Mouse (Mus musculus) layer of hippocampus, postnatal 14 days (tissue): Measurements from ENCODE around the gene Abcc4. TPM values are rescaled to one million over a fixed set of nuclear protein-coding genes. Genes with fewer than 3 reads are reported as not detected.

Experiments used
- DNase-seq, 2 experiments: peaks; one replicate each; pipeline ENCODE4 v3.0.0; 2021 to 2022; ENCODE audit warnings: low spot score in 2 of 2, mixed read lengths in 1 of 2
- total RNA-seq, 2 experiments: library from RNA; stranded (reverse); gene quantifications; 2 replicates each; pipeline ENCODE4 v1.2.3; 2021

Gene Abcc4
- total RNA-seq, 2 experiments from 2014 or later: 8.8 to 10.3 TPM

DNA sequence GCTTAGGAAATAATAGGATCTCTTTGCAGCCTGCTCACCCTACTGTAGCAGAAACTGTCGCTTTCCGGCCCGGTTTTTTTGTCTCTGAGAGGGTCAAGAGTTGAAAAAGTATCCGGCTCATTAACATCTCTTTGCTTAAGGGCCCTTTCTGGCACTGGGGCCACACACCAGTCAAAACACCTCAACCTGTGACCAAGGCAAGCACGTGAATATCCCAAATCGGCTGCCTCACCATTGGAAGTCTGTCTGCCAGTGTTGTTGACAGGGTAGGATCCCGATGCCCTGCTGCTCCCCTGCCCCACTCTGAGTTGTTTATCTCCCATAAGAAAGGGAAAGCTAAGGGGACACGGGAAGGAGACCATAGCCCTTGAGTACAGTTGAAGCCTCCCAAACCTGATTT is 7.8 kb upstream of the Abcc4 start:
- DNase-seq: no peak

DNA sequence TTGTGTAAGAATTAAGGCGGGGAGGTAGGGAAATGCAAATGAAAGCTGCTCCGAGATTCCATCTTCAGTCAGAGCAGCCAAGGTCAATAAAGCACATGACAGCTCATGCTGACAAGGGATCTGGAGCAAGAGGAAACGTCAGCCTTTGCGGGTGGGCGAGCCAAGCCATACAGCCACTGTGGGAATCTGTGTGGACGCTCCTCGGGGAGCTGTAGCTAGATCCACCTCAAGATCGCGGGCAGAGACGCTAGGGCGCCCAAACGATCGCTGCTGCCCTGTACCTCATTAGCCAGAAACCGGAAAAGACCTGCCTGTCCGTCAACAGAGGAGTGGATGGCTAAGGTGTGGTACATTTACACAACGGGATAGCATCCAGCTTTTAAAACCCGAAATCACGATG is 7.4 kb upstream of the Abcc4 start:
- no peak for DNase-seq

DNA sequence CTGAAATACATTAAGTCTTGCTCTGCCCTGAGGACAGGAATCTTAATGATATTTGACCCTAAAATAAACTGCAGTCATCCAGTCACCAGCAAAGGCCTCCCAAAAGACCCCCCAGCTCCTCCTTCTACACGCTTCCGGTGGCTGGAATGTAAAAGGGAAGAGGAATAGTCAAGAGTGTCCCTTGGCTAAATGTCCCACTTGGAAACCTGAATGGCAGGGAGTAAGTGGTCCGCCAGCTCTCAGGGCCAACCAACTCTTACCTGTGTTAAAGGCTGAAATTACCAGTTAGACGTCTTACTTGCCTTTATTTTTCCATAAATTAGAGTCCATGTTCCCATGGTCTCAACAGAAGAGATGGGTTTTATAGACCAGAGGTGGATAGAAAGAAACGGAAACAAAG is 6.9 kb upstream of the Abcc4 start:
- DNase-seq: no peak

DNA sequence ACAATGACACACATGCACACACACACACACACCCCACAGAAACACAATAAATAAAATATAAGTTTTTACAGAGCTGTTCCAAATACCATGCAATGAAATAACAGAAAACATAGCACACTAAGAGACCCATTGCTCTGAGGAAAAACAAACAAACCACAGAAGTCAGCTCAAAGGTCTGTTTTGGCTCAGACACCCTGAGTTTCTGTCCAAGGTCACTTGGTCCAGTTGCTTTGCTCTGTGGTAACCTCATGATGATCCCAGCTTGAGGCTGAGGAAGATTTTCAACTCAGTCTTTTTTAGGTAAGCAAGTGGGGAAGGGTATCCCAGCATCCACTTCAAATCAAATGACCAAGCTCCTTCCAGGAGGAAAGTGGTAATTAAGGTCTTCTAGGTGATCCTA is 4.9 kb upstream of the Abcc4 start:
- DNase-seq: no peak

DNA sequence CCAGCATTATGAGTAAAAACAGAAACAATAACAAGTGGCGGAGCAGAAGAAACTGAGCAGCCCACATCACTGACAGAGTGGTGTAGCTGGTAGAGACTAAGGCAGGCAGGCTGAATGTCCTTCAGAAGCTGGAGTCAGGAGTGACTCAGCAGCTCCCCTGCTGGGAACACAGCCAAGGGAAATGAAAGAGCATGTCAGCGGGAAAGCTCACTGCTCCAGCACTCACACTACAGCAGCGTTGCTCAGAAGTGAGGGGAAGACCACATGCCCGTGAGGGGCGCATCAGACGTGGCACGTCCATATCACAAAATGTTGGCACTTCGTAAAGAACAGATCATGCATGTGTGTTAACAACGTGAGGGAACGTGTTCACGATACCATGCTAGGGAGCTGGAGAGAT is 3.7 kb upstream of the Abcc4 start:
- peak; percentile 73 to 85 for DNase-seq

DNA sequence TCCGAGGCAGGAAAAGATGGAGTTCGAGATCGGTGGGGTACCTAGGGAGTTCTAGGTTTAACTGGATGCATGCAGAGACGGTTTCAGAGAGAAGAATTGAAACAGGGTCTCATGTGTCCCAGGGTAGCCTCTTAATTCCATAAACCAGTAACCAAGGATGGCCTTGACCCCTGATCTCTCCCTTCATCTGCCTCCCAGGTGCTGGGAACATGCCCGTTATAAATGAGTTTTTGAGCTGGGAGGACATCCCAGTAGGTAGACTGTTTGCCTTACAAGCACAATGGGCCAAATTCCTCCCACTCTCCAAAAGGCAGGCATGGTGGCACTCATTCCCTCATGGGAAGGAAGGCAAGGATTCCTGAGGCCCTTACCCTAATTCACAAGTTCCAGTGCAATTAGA is 2.1 kb upstream of the Abcc4 start:
- no peak for DNase-seq

DNA sequence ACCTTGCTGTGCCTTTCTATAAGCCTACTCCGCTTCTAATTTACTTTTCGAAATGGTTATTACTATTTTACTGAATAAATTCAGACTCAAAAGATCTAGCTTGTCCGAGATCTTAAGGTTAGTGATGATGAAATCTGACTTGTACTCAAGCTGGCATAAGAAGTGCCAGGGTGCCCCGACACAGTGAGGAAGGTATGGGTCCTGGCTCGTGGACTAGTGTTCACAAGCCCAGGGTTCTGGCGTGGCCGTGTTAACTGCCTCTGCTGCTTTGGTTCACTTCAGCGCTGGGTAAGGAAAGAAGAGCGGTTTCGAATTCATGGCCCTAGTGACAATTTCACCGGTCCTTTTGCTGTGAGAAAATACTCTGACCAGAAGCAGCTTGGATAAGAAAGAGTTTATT is 943 bp upstream of the Abcc4 start:
- DNase-seq: no peak

DNA sequence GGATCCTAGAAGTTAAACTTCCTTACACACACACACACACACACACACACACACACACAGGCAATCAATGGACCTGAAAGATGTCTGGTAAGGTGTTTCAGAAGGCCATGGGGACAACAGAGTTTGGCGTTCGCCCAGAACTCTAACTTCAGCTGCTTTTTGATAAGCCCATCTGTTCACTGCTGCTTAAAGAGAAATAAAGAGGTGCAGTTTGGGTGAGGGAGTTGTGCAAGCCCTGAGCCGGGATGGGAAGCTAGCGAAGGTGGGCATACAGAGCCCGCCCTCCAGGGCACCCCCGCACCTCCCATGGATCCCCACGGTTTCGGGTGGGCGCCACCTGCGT is 583 bp downstream of the Abcc4 start:
- DNase-seq: peak in 1 of 2 experiments; percentile 34

DNA sequence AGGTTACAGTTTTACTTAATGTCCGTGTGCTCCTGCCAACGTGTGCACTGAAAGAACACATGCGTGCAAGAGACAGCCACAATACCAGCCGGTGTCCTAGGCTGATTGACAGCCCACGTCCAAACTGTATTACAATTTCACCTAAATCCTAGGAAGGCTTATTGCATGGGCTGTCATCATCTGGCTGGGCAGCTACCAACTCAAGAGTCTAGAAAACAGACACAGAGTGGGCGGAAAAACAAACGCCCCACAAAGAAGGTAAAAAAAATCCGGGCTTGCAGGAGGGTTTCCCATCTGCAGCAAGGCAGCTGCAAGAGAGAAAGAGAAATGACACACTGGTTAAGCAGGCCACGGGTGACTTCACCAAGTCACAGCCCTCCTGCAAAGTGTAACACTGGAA is 2.7 kb downstream of the Abcc4 start:
- DNase-seq: no peak

GRCm38 (mm10) chr14:118701991-118702608 is 3.9 kb downstream of the Abcc4 start:
- no peak for DNase-seq

DNA sequence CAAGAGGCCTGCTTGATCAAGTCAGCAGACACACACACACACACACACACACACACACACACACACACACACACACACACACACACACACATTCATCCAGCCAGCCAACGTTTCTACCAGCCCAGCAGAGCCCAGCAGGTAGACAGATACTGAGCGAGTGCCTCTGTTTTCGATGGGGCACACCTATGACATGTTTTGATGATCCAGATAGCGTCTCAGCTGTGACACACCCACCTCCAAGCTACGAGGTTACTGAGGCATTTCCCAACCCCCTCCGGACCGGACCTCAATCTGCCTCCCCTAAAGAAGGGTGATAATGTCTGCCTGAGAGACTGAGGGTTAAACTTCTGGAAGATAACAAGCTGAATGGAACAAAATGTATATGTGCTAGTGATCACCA is 5.4 kb downstream of the Abcc4 start:
- no peak for DNase-seq

DNA sequence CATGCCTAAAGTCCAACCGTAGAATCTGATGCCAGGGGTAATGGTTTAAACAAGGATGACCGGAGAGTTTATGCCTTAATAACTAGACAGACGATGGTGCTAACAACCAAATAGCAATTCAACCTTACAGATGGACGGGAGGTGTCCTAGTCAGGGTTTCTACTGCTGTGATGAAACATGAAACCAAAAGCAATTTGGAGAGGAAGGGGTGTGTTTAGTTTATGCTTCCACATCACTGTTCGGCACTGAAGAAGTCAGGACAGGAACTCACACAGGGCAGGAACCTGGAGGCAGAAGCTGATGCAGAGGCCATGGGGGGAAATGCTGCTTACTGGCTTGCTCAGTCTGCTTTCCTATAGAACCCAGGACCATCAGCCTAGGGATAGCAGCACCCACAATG is 6.1 kb downstream of the Abcc4 start:
- no peak for DNase-seq

- no peak for DNase-seq
Observed at GRCm38 (mm10) chr14:118699508-118699907, 6.5 kb downstream of the Abcc4 start.

DNA sequence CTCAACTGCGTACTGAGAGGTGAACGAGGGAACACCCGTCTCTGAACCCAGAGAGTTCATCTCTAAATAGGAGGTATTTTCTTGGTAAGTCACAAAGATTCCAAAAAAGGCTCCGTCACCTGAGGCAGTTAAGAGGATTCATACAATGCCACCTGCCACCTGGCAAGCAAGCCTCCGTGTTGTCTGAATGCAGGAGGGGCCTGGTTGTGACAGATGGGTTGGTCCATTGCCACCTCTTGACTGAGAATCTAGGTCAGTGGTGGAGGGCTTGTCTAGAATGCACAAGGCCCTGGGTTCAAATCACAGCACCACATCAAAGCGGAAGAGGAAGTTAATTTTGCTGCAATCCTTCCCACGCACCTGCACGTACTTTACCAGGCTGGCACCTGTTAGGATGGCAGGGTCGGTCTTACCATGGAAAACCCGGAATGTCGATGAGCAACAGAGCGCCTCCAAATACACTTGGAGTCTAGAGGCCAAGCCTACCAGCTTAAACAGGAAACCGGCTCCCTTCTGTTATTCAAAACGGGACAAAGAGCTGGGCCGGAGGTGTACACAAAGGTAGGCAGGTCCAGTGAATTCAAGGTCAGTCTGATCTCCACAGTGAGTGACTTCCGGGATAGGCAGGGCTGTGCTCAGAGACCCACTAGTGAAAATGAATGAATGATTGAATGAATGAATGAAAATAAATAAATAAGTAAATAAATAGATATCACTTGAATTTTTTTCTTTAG is 9.3 kb downstream of the Abcc4 start:
- no peak for DNase-seq

DNA sequence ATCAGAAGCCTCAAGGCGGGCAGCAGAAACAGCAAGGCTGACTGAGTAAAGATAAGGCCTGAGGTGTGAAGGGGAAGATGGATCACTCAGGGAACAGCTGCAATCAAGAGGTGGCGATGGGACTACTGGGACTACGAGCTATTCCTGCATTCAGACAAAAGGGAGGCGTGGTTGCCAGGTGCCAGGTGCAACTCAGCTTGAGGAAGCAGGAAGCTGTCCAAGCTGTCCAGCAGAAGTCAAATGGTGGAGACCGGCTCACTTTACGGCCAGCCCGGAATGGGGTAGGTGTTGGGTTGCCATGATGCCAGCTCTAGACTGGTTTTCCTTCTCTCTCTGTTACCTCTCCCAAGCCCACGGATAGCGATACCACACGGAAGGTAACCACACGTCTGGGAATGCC is 10.2 kb downstream of the Abcc4 start:
- DNase-seq: no peak

DNA sequence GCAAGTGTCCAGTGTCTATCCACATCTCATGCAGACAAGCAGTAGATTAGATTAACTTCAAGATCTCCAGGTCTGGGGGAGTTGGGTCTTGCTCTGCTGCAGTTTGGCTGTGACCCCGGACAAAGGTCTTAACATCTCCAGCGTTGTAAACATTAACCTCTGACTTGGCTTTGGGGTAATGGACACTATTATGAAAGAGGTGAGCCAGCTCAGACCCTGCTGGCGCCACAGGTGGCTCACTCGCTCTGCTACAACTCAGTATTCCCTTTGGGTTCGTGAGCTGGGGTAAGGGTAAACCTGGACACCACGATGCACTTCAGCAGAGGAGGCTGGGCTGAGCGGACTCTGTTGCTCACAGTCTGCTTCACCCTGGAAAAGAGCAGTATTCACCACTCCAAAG is 11.7 kb downstream of the Abcc4 start:
- no peak for DNase-seq

- DNase-seq: no peak
Observed at GRCm38 (mm10) chr14:118691910-118692309, 14.1 kb downstream of the Abcc4 start.

DNA sequence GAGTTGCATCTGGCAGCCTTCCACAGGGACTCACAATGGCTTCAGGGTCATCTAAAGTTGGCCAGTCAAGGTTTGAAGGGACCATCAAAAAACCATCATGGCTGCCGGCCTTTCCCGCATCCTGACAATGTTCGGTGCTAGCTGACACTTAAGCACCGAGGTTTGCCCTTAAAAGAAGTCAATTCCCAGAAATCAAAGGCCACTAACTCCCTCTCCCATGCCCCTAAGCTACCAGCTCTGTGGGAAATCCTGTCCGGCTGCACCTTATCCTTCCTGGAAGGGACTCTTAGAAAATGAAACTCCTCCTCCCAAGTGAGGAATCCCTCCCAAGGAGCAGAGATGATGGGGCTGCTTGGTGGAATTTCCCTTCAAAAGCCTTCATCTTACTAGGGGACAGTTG is 14.6 kb downstream of the Abcc4 start:
- DNase-seq: no peak

- DNase-seq: no peak
Observed at GRCm38 (mm10) chr14:118690921-118691320, 15.1 kb downstream of the Abcc4 start.

DNA sequence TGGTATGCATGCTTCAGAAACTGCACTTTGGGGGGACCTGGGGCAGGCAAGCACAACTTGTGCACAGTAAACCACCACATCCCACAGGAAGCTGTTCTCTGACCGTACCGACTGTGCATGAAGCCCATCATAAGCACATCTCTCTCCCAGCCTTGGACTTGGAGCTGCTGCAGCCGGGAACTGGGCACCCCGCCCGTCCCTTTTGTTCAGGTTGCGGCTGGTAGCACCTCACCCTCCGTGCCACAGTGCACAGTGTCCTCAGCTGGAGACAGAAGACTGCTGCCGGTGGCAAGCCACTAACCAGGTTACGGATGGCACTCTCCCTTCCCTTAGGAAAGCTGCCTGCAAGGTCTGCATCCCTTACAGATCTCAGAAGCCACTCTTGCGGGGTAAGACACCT is 15.7 kb downstream of the Abcc4 start:
- no peak for DNase-seq

DNA sequence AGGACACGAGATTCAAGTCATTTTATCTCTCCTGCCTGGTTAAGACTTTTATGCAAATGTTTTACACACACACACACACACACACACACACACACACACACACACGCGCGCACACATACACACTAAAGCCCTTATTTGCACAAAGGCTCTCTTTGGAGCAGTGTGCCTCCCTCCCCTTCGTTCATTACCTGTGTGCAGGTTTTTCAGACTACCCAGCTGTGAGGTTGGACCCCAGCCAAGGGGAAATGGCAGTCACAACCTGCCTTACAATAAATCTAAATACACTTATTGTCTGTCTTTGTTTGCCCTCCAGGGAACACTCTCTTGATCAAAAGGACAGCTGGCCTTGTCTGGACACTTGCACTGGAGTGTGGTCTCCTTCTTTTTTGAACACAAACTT is 17.4 kb downstream of the Abcc4 start:
- DNase-seq: no peak

DNA sequence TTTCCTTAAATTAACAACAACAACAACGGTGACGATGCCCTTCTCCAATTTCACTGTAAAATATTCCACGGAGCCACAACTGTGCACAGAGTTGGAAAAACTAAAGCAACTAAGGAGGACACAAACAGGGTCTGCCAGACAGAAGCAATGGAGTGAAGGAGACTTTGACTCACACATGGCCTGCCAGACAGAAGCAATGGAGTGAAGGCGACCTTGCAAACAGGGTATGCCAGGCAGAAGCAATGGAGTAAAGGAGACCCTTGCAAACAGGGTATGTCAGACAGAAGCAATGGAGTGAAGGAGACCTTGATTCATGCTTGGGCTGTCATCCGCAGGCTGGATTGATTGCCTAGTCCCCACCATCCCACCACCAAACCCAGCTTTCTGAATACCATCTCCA is 19.2 kb downstream of the Abcc4 start:
- DNase-seq: no peak

DNA sequence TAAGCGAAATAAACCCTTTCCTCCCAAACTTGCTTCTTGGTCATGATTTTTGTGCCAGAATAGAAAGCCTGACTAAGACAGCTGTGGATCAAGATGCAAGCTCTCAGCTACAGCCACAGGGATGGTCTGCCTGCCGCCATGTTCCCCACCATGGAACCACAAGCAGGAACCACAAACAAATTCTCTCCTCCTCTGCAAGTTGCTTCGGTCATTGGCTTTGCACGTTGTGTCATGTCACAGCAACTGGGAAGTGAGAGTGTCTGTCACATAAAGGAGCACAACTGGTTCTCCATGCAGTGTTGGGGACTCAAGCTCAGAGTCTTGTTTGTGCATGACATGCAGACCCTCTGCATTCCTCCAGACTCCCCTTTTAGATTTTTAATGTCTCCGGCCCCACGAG is 20.4 kb downstream of the Abcc4 start:
- no peak for DNase-seq
